26 mouse cellular contexts compared by ENCODE assay signal in the genomic region with DNA sequence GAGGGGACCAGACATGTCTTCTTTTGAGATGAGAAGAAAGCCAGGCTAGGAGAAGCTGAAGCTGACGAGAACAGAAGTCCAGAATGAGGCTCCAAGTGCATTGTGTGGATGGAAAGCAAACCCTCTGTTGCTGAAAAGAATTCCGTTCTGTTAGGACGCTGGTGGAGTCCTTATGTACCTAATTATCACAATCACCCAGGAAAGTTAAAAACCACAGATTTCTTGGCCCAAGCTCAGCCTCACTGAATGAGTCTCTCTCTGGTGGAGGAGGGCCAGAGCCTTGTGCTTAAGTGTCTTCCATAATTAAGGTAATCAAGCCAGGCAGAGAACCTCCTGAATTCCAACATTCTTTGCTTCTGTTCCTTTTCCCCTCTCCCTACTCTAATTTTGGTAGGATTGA.
A peak's percentile ranks its signal among the peaks of the same experiment; 100 is the strongest.
DNase-seq lines count a peak whose midpoint lies in the region; ATAC-seq and TF ChIP-seq lines count a peak whose summit lies in the region.
"Had no signal": no experiment of that assay in that cellular context is flagged by ENCODE, and none has a peak within 500 bp of the region (broad histone marks: within the 10 kb centered on the region; RNA-seq: fewer than 3 reads in every experiment).

No protein-coding gene starts in this region.

- H3K4me2 ChIP-seq in heart, embryonic 13.5 days = no peak overlapping the region
- H3K4me2 ChIP-seq: forebrain, embryonic 12.5 days; heart, embryonic 12.5 days; hindbrain, embryonic 12.5 days had no signal

- 67% methylated on average over 3 of the region's 3 CpGs for WGBS in heart, embryonic 13.5 days

- no peak overlapping the region for H3K4me3 ChIP-seq in heart, embryonic 13.5 days
- no peak overlapping the region for H3K4me3 ChIP-seq in embryonic fibroblast, embryonic 13.5 days (ENCODE audit: insufficient read depth, low read length)
- H3K4me3 ChIP-seq: forebrain, embryonic 12.5 days; gastrocnemius, adult 2 months; heart, adult 2 months; heart, embryonic 12.5 days; hindbrain, embryonic 12.5 days had no signal

- H3K4me1 ChIP-seq in heart, embryonic 13.5 days = peaks cover 4% of the 10 kb centered on the region; the same call in 1 of the 2 replicates
- H3K4me1 ChIP-seq in embryonic fibroblast, embryonic 13.5 days (ENCODE audit: control insufficient read depth, insufficient read depth, low read length) = 0 out of 2 replicates have a peak, but pooled peaks cover 3% of the 10 kb centered on the region
- H3K4me1 ChIP-seq: forebrain, embryonic 12.5 days had no signal

- no peak for ATAC-seq in heart, embryonic 13.5 days (ENCODE audit: extremely low read depth, insufficient number of reproducible peaks, low FRiP score, low TSS enrichment)
- ATAC-seq: activated CD4-positive, CD25-positive, alpha-beta regulatory T cell, adult 4 months; CD4-positive, CD25-positive, alpha-beta regulatory T cell, adult 4 months; hindbrain, embryonic 16.5 days; inflammation-experienced regulatory T-cells, adult 6 months; Patski had no signal

- no peaks in the 10 kb centered on the region for H3K27me3 ChIP-seq in heart, embryonic 13.5 days (replicated peaks)
- H3K27me3 ChIP-seq: forebrain, embryonic 12.5 days; heart, embryonic 12.5 days; hindbrain, embryonic 12.5 days; Patski had no signal

- TF ChIP-seq CTCF in embryonic fibroblast, embryonic 13.5 days (IDR thresholded peaks at IDR 0.05; ENCODE audit: borderline replicate concordance, insufficient read depth, low read length) = no peak

- H3K27ac ChIP-seq in heart, embryonic 13.5 days (replicated peaks) = 0 out of 2 replicates have a peak overlapping the region, but pooled peaks have one; percentile 1
- H3K27ac ChIP-seq in embryonic fibroblast, embryonic 13.5 days (ENCODE audit: insufficient read depth, low read length) = peak overlapping the region; percentile 7; the same call in 1 of the 2 replicates
- H3K27ac ChIP-seq: forebrain, embryonic 12.5 days; gastrocnemius, adult 2 months; heart, adult 2 months; hindbrain, embryonic 12.5 days had no signal

- DNase-seq in heart, adult 18-20 months = no peak
- peak; percentile 88 for DNase-seq in Muller cell, postnatal 12 days (ENCODE audit: inconsistent ontology term)
- peak; percentile 47 for DNase-seq in brain, adult 2 months (ENCODE audit: low read depth, low spot score)
- DNase-seq in cerebellum, postnatal 14 days = no peak
- DNase-seq in layer of hippocampus, adult 11-12 months (ENCODE audit: low spot score) = no peak
- DNase-seq: adrenal gland, postnatal 14 days; B cell, adult 2 months; cerebellum, adult 2 months; cerebellum, postnatal 10 days; gastrocnemius, adult 2 months; gastrocnemius, postnatal 25 days; heart, adult 2 months; heart, postnatal 36 days; kidney, adult 11 months; kidney, adult 9 months had no signal

- H3K36me3 ChIP-seq in heart, embryonic 13.5 days = no peaks in the 10 kb centered on the region
- H3K36me3 ChIP-seq: forebrain, embryonic 12.5 days; G1E; heart, embryonic 12.5 days; hindbrain, embryonic 12.5 days had no signal

- TF ChIP-seq POLR2A in embryonic fibroblast, embryonic 13.5 days (IDR thresholded peaks at IDR 0.05; ENCODE audit: low read depth, low read length) = no peak

- H3K9ac ChIP-seq in heart, embryonic 13.5 days = no peak overlapping the region
- H3K9ac ChIP-seq: forebrain, embryonic 12.5 days; heart, embryonic 12.5 days; hindbrain, embryonic 12.5 days had no signal

- H3K9me3 ChIP-seq in heart, embryonic 13.5 days = no peaks in the 10 kb centered on the region
- H3K9me3 ChIP-seq: forebrain, embryonic 12.5 days; G1E; heart, embryonic 12.5 days; hindbrain, embryonic 12.5 days had no signal

Comparison
In these comparisons a context has a peak if more than half of its experiments do, and no peak if none do; other contexts are left out.
1. DNase-seq: peak in Muller cell, postnatal 12 days (single experiment) and brain, adult 2 months (single experiment); none in heart, adult 18-20 months (0 of 2), cerebellum, postnatal 14 days (0 of 2) and layer of hippocampus, adult 11-12 months (single experiment).